Mouse (Mus musculus) ES-Bruce4 (cell line): Measurements from ENCODE around the gene Zbtb11.

Source experiments
- CTCF ChIP-seq: IDR thresholded peaks from one replicate; pipeline ENCODE4 v1.8.1; 2011; ENCODE audit warnings: low read depth, low read length
- EP300 ChIP-seq: IDR thresholded peaks from 2 replicates; pipeline ENCODE4 v1.6.1; 2011; ENCODE audit warnings: low read depth, low read length; ENCODE audit not compliant: insufficient read depth
- POLR2A ChIP-seq: IDR thresholded peaks from one replicate; pipeline ENCODE4 v1.8.1; 2011; ENCODE audit warnings: low read length; ENCODE audit not compliant: insufficient read depth

- no peak for TF ChIP-seq POLR2A
- TF ChIP-seq CTCF: no peak
- TF ChIP-seq EP300: no peak
Observed at GRCm38 (mm10) chr16:55940781-55941180, 32.9 kb upstream of the Zbtb11 start.
